Mouse (Mus musculus) ES-E14 (cell line): ENCODE measurements around the gene Rhox2e. TPM values are rescaled to one million over a fixed set of nuclear protein-coding genes. Genes with fewer than 3 reads are reported as not detected.

Experiments
- total RNA-seq: library from RNA; depleted of rRNA; stranded (reverse); fragments of 300-350 nt; gene quantifications from 2 replicates; pipeline ENCODE4 v1.2.3, GENCODE M21; 2012; rRNA removed

The Rhox2e gene
- total RNA-seq, 1 experiment, result not detected

Other genes starting within 250 kb of the Rhox2e start
- gene Rhox3a2, start 150.4 kb upstream of the Rhox2e start, total RNA-seq, result not detected in 2 replicates
- 0.36 TPM in 1 of 2 replicates, not detected in the other for gene Rhox4a2, start 139.6 kb upstream of the Rhox2e start, total RNA-seq
- 0.69 and 2.1 TPM in 2 replicates for gene Rhox2b, start 118.4 kb upstream of the Rhox2e start, total RNA-seq
- gene Rhox4b, start 98.0 kb upstream of the Rhox2e start, total RNA-seq, result 0.40 TPM in 1 of 2 replicates, not detected in the other
- 0.48 and 0.49 TPM in 2 replicates for gene Rhox2c, start 76.8 kb upstream of the Rhox2e start, total RNA-seq
- not detected in 2 replicates for gene Rhox3c, start 71.9 kb upstream of the Rhox2e start, total RNA-seq
- gene Rhox4c, start 50.1 kb upstream of the Rhox2e start, total RNA-seq, result 0.27 TPM in 1 of 2 replicates, not detected in the other
- gene Rhox2d, start 37.0 kb upstream of the Rhox2e start, total RNA-seq, result 0.31 TPM in 1 of 2 replicates, not detected in the other
- gene Rhox4d, start 16.1 kb upstream of the Rhox2e start, total RNA-seq, result not detected in 2 replicates
- gene Rhox3e, start 11.6 kb downstream of the Rhox2e start, total RNA-seq, result not detected in 2 replicates
- gene Rhox4e, start 27.0 kb downstream of the Rhox2e start, total RNA-seq, result 0.22 TPM in 1 of 2 replicates, not detected in the other
- gene Rhox2f, start 41.0 kb downstream of the Rhox2e start, total RNA-seq, result not detected in 2 replicates
- not detected in 2 replicates for gene Rhox3f, start 50.5 kb downstream of the Rhox2e start, total RNA-seq
- not detected in 2 replicates for gene Rhox4f, start 77.3 kb downstream of the Rhox2e start, total RNA-seq
- not detected in 2 replicates for gene Rhox3g, start 98.2 kb downstream of the Rhox2e start, total RNA-seq
- 0.71 TPM in 1 of 2 replicates, not detected in the other for gene Rhox2g, start 113.0 kb downstream of the Rhox2e start, total RNA-seq
- gene Rhox4g, start 120.9 kb downstream of the Rhox2e start, total RNA-seq, result 0.11 TPM in 1 of 2 replicates, not detected in the other
- gene Rhox3h, start 138.3 kb downstream of the Rhox2e start, total RNA-seq, result not detected in 2 replicates
- gene Rhox2h, start 142.8 kb downstream of the Rhox2e start, total RNA-seq, result not detected in 2 replicates